Mouse (Mus musculus) regulatory T cell (primary cell): Measurements from ENCODE around the gene Gabbr1.

Experiments
- in situ Hi-C: fragments of 300-600 bp; cut with MboI, MseI; formaldehyde crosslinking; loops from one replicate; pipeline ENCODE4 v1.15.1; 2025; ENCODE audit warnings: high pct_unique_total_duplicates

Gabbr1 gene

DNA sequence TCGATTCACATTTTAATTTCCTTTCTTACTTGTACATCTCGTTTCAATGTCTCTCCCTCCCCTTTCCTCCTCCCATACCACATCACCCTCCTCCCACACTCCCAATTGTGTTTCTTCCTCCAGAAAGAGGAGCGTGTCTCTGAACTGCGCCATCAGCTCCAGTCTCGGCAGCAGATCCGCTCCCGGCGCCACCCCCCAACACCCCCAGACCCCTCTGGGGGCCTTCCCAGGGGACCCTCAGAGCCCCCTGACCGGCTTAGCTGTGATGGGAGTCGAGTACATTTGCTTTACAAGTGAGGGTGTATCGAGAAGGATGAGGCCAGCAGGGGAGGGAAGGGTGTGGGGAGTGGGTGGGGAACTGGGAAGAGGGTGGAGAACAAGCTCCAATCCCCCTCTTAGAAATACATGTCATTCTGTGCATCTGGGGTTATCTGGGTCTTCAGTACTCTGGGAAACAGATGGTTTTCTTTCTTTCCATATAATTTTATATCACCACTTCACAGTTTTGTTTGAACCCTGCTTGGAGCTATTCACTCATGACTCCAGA, 27.0 kb downstream of the Gabbr1 start:
- in situ Hi-C loops: no loop called here

DNA sequence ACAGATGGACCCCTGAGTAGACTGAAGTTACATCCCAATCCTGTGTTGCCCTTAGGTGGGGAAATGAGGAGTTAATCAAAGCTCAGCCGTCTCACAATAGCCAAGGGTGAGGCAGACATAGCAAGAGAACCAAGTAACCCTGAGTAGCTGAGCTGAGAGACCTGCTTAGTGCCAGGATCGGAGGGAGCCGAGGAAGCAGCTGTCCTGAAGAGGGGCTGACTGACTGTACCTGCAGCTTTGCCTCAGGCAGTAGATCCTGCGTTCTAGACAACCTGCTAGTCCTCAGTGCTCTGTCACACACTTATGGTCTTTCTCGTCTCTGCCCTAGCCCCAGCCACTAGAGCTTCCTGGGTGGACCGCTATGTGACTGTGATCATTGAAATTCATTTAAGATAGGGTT, 29.4 kb downstream of the Gabbr1 start:
- in situ Hi-C loops: no loop called here

DNA sequence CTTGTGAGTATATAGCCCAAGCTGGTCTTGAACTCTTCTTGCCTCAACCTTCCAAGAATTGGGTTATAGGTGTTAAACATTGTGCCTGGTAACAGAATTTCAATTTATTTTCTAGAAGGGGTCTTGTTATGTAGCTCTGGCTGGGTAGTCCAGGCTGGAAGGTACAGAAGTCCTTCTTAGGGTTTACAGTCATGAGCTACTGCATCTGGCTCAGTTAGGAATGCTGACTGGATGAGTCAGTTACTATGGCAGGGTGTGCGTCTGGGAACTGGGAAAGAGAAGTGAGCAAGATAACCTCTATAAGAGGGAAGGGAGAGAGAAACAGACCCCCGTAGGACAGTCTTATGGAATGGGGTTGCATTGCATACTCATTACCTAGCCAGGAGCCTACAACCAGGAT, 30.0 kb downstream of the Gabbr1 start:
- in situ Hi-C loops: no loop called here

DNA sequence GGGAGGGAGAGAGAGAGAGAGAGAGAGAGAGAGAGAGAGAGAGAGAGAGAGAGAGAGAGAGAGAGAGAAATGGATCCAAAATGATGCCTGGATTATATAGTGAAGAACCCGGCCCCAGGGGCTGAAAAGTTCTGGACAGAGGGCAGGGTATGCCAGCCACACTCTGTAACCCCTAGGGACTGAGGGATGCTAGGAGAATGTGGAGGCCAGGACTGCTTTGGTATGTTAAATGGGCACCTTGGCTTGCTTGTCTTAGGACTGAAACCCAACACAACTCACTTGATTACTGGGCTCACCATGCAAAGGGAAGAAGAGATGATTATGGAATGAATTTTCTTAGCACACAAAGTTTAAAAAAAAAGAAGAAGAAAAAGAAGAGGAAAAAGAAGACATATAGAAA, 32.4 kb downstream of the Gabbr1 start:
- in situ Hi-C loops: no loop called here

DNA sequence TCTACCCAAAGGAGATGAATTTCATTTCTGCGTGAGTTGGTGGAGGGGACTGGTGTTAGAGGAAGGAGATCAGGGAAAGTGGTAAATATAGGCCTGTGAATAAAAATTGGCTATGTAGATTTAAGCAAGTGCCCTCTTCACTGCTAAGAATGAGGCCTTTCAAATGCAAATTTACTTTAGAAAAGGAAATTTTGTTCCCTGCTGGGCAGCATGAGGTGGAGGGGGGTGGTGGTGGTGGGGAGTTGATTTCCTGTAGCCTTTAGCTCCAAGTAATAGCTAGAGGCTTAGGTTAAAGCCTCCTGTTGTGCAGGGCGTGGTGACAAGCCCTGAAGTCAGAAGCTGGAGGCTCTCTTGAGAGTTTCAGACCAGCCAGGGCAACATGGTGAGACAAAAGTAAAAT, 33.2 kb downstream of the Gabbr1 start:
- in situ Hi-C loops: no loop called here

DNA sequence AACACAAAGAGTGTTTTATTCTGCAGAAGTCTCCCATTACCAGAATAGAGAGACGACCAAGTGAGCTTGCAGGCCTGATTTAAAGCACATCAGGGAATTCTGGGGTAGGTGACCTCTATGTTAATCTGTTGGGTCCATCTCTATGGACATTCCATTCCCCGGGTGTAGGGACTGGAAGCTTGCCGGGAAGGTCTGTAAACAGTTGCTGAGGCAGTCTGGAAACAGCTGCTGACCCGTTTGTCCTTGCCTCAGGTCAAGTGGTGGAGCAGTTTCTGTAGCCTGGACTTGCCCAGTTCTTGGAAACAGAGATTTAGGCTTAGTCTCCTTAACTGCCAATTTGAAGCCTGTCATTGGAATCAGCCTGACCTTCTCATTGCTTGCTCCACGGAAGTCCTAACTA, 34.4 kb downstream of the Gabbr1 start:
- in situ Hi-C loops: no loop called here

DNA sequence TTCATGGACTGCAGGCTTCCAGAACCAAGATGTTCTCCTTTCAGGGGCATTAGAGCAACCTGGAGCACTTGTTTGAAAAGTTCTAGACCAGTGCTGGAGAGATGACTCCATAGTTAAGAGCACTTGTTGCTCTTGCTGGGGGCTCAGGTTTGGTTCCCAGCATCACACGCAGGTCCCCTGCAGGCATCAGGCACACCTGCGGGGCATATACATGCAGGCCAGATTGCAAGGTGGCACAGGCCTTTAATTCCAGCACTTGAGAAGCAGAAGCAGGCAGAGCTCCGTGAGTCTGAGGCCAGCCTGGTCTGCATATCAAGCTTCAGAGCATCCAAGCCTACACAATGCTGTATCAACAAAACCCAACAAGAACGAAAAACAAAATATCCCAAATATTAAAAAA, 35.9 kb downstream of the Gabbr1 start:
- in situ Hi-C loops: no loop called here

DNA sequence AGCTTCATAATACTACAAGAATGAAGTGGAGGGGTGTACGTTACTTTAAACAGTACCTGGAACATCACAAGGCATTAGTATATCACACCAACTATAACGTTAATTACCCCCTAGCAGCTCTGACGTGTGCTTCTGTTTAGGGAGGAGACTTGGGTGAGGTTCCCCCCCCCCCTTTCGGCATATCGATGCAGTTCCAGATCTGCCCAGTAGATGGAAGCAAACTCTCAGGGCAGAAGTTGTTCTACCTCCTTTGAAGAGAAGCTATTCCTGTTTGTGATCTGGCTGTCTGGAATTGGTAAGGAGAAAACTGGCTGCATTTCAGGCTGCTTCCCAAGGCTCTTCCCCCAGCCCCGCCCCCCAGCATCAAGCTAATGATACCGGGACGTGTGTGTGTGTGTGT, 37.6 kb downstream of the Gabbr1 start:
- in situ Hi-C loops: no loop called here

DNA sequence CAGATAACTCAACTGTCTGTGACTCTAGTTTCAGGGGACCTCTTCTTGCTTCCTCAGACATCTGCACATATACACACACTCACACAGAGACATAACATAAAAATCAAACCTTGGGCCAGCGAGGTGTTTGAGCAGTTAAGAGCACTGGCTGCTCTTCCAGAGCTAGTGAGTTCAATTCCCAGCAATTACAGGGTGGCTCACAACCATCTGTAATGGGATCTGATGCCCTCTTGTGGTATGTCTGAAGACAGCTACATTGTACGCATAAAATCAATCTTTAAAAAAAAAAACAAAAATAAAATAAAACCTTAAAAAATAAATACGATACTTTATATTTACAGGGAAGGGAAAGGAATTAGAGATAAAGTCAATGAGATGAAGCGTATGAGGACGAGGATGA, 38.9 kb downstream of the Gabbr1 start:
- in situ Hi-C loops: loop anchor here (5.0 kb wide), 1 partner anchor 118 kb away; the partner anchor contains the start of gene Olfr94

DNA sequence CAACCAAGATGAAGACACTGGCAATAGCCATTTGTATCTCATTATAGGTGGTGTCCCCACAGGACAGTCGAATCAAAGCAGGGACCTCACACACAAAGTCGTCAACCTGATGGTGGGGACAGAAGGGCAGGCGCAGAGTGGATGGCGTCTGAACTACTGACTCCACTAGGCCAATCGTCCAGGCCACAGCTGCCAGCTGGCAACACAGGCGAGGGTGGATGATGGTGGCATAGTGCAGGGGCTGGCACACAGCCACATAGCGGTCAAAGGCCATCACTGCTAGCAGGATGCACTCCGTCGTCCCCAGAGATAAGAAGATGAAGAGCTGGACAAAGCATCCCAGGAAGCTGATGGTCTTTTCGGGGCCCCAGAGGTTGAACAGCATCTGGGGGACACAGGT, 39.8 kb downstream of the Gabbr1 start:
- in situ Hi-C loops: loop anchor here (5.0 kb wide), 1 partner anchor 117 kb away; the partner anchor contains the start of gene Olfr94

DNA sequence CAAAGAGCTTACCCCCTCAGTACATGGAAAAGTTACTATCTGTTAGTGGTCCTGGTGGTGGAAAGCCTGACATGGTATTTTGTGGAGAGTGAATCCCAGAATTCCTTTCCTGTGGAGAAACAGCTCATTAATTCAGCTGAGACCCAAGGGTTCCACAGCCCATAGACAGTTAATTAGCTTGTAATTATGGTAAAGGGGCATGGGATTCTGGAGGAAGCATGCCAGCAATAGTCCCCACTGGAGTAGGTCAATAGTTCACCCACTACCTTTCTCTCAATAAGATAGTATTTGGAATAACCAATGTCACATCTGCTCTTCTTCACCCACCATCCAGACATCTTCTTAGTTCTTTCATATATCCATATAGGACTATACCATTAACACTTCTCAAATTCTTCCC, 42.6 kb downstream of the Gabbr1 start, which contains the start of gene Olfr90:
Olfr90 (minus strand) TSS at position 101 of the 400 bp plus-strand sequence.
- in situ Hi-C loops: loop anchor here (5.0 kb wide), 1 partner anchor 114 kb away; the partner anchor contains the start of gene Olfr94

DNA sequence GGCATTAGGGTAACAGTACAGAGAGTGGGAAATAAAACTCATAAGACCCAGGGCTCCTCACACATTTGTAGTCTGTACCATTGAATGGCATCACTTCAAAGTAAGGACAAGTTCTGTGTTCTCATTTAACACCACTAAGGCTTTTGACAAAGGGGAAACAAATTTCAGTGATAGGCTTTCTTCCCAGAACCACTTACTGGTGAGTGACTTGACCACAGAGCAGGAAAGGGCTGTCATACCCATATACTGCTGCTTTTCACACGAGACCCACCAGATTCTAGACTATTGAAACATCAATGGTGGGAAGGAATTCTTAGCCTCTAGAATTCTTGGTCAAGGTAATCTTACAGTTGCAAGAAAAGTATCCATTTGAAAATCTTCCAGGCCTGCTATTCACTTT, 46.4 kb downstream of the Gabbr1 start:
- in situ Hi-C loops: no loop called here

DNA sequence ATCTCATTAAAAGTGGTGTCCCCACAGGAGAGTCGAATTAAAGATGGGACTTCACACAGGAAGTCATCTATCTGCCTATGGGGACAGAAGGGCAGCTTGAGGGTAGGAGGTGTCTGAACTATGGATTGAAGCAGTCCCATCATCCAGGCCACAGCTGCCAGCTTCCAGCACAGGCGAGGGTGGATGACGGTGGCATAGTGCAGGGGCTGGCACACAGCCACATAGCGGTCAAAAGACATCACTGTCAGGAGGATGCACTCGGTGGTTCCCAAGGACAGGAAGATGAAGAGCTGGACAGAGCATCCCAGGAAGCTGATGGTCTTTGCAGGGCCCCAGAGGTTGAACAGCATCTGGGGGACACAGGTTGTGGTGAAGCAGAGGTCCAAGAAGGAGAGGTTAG, 47.5 kb downstream of the Gabbr1 start:
- in situ Hi-C loops: no loop called here

DNA sequence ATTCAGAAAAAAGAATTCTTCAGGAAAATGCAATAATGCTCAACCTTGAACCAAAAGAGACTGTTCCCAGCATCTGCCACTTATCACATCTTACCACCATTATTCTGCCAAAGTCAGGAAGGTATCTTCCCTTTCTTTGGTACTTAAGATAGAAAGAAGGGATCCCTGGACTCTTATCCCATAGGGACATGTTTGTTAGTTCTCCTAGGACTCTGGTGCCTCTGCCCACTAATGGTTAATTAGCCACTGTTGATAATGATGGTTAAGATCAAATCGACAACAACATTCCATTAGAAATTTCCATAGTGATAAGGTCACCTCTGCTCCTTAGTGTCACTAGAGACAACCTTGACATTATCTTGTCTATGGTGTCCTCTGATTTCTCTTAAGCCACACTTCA, 52.4 kb downstream of the Gabbr1 start, which contains the start of gene Olfr91:
Olfr91 (minus strand) TSS at position 101 of the 400 bp plus-strand sequence.
- in situ Hi-C loops: no loop called here

DNA sequence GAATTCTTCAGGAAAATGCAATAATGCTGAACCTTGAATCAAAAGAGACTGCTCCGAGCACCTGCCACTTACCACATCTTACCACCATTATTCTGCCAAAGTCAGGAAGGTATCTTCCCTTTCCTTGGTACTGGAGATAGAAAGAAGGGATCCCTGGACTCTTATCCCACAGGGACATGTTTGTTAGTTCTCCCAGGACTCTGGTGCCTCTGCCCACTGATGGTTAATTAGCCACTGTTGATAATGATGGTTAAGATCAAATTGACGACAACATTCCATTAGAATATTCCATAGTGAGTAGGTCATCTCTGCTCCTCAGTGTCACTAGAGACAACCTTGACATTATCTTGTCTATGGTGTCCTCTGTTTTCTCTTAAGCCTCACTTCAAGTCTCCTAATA, 74.2 kb downstream of the Gabbr1 start, which contains the start of gene Olfr92:
Olfr92 (minus strand) TSS at position 101 of the 400 bp plus-strand sequence.
- in situ Hi-C loops: no loop called here
